Mouse (Mus musculus): ENCODE results near the gene Apoa2. TPM values are rescaled to one million over a fixed set of nuclear protein-coding genes. Genes with fewer than 3 reads are reported as not detected.

The Apoa2 gene
- polyA plus RNA-seq, 1 experiment, result not detected

GRCm38 (mm10) chr1:171223168-171223567 is 1.7 kb upstream of the Apoa2 start:
- no peak for TF ChIP-seq GATA1 (IDR thresholded peaks at IDR 0.05; ENCODE audit: low read length)

- TF ChIP-seq GATA1 (IDR thresholded peaks at IDR 0.05; ENCODE audit: low read length), result no peak
These were observed 1.1 kb upstream of the Apoa2 start for GRCm38 (mm10) chr1:171223796-171224195.

- no peak for TF ChIP-seq GATA1 (IDR thresholded peaks at IDR 0.05; ENCODE audit: low read length)
These were observed 1.9 kb downstream of the Apoa2 start for GRCm38 (mm10) chr1:171226780-171227179.

GRCm38 (mm10) chr1:171227879-171228278 is 3.0 kb downstream of the Apoa2 start:
- TF ChIP-seq GATA1 (IDR thresholded peaks at IDR 0.05; ENCODE audit: low read length), result no peak

GRCm38 (mm10) chr1:171229750-171230149 is 4.9 kb downstream of the Apoa2 start:
- TF ChIP-seq GATA1 (IDR thresholded peaks at IDR 0.05; ENCODE audit: low read length), result no peak

GRCm38 (mm10) chr1:171230215-171230614 is 5.4 kb downstream of the Apoa2 start:
- no peak for TF ChIP-seq GATA1 (IDR thresholded peaks at IDR 0.05; ENCODE audit: low read length)

GRCm38 (mm10) chr1:171231844-171232243 is 7.0 kb downstream of the Apoa2 start:
- TF ChIP-seq GATA1 (IDR thresholded peaks at IDR 0.05; ENCODE audit: low read length), result no peak

- TF ChIP-seq GATA1 (IDR thresholded peaks at IDR 0.05; ENCODE audit: low read length), result no peak
These were observed 7.5 kb downstream of the Apoa2 start for GRCm38 (mm10) chr1:171232348-171232747.

- no peak for TF ChIP-seq GATA1 (IDR thresholded peaks at IDR 0.05; ENCODE audit: low read length)
These were observed 8.2 kb downstream of the Apoa2 start for GRCm38 (mm10) chr1:171232800-171233730.

GRCm38 (mm10) chr1:171234126-171234525 is 9.3 kb downstream of the Apoa2 start, which contains the start of gene Fcer1g:
Fcer1g (minus strand) TSS chr1:171234365.
- no peak for TF ChIP-seq GATA1 (IDR thresholded peaks at IDR 0.05; ENCODE audit: low read length)

- no peak for TF ChIP-seq GATA1 (IDR thresholded peaks at IDR 0.05; ENCODE audit: low read length)
These were observed 9.7 kb downstream of the Apoa2 start for GRCm38 (mm10) chr1:171234538-171234937.

GRCm38 (mm10) chr1:171235791-171236190 is 10.9 kb downstream of the Apoa2 start:
- no peak for TF ChIP-seq GATA1 (IDR thresholded peaks at IDR 0.05; ENCODE audit: low read length)

GRCm38 (mm10) chr1:171237438-171237837 is 12.6 kb downstream of the Apoa2 start:
- TF ChIP-seq GATA1 (IDR thresholded peaks at IDR 0.05; ENCODE audit: low read length), result no peak

- no peak for TF ChIP-seq GATA1 (IDR thresholded peaks at IDR 0.05; ENCODE audit: low read length)
These were observed 13.6 kb downstream of the Apoa2 start for GRCm38 (mm10) chr1:171238463-171238862.

- TF ChIP-seq GATA1 (IDR thresholded peaks at IDR 0.05; ENCODE audit: low read length), result no peak
These were observed 15.3 kb downstream of the Apoa2 start for GRCm38 (mm10) chr1:171239992-171240744.

- no peak for TF ChIP-seq GATA1 (IDR thresholded peaks at IDR 0.05; ENCODE audit: low read length)
These were observed 16.1 kb downstream of the Apoa2 start for GRCm38 (mm10) chr1:171240911-171241310.
